Mouse (Mus musculus): ENCODE results near the gene Fstl4. TPM values are rescaled to one million over a fixed set of nuclear protein-coding genes. Genes with fewer than 3 reads are reported as not detected.

Fstl4 gene
- polyA plus RNA-seq, 1 experiment, result 0.18 TPM

- no peak for DNase-seq (ENCODE audit: low read depth in 1 of 2, low spot score in 2 of 2)
- Histone ChIP-seq H3K36me3 (ENCODE audit: control insufficient read depth, insufficient read depth, low read length) (no peaks in the 10 kb centered on the region), H3K27ac (ENCODE audit: insufficient read depth, low read length) (no peak overlapping the region), H3K4me1 (ENCODE audit: control insufficient read depth, insufficient read depth, insufficient read length) (no peaks in the 10 kb centered on the region), H3K4me3 (ENCODE audit: extremely low read depth, insufficient read depth, insufficient read length) (no peak overlapping the region), H3K27me3 (ENCODE audit: control insufficient read depth, insufficient read depth, low read length) (no peaks in the 10 kb centered on the region)
- TF ChIP-seq CTCF (IDR thresholded peaks at IDR 0.05; ENCODE audit: extremely low read depth, insufficient read depth, insufficient read length, insufficient replicate concordance), result no peak
- TF ChIP-seq POLR2A (IDR thresholded peaks at IDR 0.05; ENCODE audit: low read depth, low read length), result no peak
- WGBS, result 90% methylated on average over 4 of the region's 4 CpGs
Measured at GRCm38 (mm10) chr11:52889527-52889926, 125.1 kb downstream of the Fstl4 start.

- no peaks in the 10 kb centered on the region for H3K36me3 ChIP-seq (ENCODE audit: control insufficient read depth, insufficient read depth, low read length)
- no peak overlapping the region for H3K27ac ChIP-seq (ENCODE audit: insufficient read depth, low read length)
- no peaks in the 10 kb centered on the region for H3K4me1 ChIP-seq (ENCODE audit: control insufficient read depth, insufficient read depth, insufficient read length)
- no peak for DNase-seq (ENCODE audit: low read depth in 1 of 2, low spot score in 2 of 2)
- no peaks in the 10 kb centered on the region for H3K27me3 ChIP-seq (ENCODE audit: control insufficient read depth, insufficient read depth, low read length)
- no peak overlapping the region for H3K4me3 ChIP-seq (ENCODE audit: extremely low read depth, insufficient read depth, insufficient read length)
- WGBS, result 82% methylated on average over 7 of the region's 7 CpGs
- no peak for TF ChIP-seq POLR2A (IDR thresholded peaks at IDR 0.05; ENCODE audit: low read depth, low read length)
- TF ChIP-seq CTCF (IDR thresholded peaks at IDR 0.05; ENCODE audit: extremely low read depth, insufficient read depth, insufficient read length, insufficient replicate concordance), result no peak
Measured at GRCm38 (mm10) chr11:52890156-52890555, 125.7 kb downstream of the Fstl4 start.

DNA sequence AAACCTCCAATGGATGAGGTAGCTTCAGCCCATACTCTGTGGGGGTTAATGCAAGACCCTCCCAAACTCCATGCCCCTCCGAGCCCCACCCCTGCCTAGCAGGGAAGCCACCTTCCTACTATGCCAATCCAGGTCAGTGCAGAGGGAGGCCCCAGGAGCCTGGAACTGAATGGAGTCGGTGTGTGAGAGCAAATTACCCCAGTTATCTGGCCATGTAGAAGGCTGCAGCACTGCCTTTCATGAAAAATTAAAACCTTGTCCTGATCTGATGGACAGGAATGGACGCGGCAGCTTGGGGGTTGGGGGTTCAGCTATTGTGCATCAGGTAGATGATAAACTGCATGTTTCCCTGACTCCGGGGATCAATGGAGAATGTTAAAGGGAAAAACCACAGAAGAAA is 139.7 kb downstream of the Fstl4 start:
- no peaks in the 10 kb centered on the region for H3K27me3 ChIP-seq (ENCODE audit: control insufficient read depth, insufficient read depth, low read length)
- WGBS, result 91% methylated on average over 5 of the region's 5 CpGs
- TF ChIP-seq POLR2A (IDR thresholded peaks at IDR 0.05; ENCODE audit: low read depth, low read length) (no peak), CTCF (IDR thresholded peaks at IDR 0.05; ENCODE audit: extremely low read depth, insufficient read depth, insufficient read length, insufficient replicate concordance) (no peak)
- H3K4me1 ChIP-seq (ENCODE audit: control insufficient read depth, insufficient read depth, insufficient read length), result no peaks in the 10 kb centered on the region
- no peak overlapping the region for H3K27ac ChIP-seq (ENCODE audit: insufficient read depth, low read length)
- no peaks in the 10 kb centered on the region for H3K36me3 ChIP-seq (ENCODE audit: control insufficient read depth, insufficient read depth, low read length)
- DNase-seq (ENCODE audit: low read depth in 1 of 2, low spot score in 2 of 2), result no peak
- no peak overlapping the region for H3K4me3 ChIP-seq (ENCODE audit: extremely low read depth, insufficient read depth, insufficient read length)

- WGBS, result 61% methylated on average over 7 of the region's 7 CpGs
Measured at GRCm38 (mm10) chr11:52910788-52911187, 146.4 kb downstream of the Fstl4 start.

DNA sequence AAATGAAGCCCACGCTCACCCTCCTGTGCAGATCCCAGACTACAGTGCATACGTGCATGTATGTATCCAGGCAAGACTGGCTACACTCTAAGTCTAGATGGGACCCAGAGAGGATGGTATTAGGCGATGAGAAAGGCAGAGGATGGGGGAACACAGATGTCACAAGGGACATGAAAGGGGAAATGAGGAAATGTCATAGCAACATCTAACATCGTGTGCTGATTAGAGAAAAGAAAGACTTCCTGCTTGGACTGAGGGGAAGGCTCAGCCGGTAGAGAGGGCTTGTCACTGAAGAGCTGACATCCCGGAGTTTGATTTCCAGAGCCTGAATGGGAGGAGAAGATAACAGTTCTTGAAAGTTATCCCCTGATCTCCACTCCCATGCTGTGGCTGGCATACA is 150.0 kb downstream of the Fstl4 start:
- Histone ChIP-seq H3K36me3 (ENCODE audit: control insufficient read depth, insufficient read depth, low read length) (no peaks in the 10 kb centered on the region), H3K4me1 (ENCODE audit: control insufficient read depth, insufficient read depth, insufficient read length) (no peaks in the 10 kb centered on the region), H3K27ac (ENCODE audit: insufficient read depth, low read length) (no peak overlapping the region), H3K4me3 (ENCODE audit: extremely low read depth, insufficient read depth, insufficient read length) (no peak overlapping the region), H3K27me3 (ENCODE audit: control insufficient read depth, insufficient read depth, low read length) (no peaks in the 10 kb centered on the region)
- 28% methylated on average over 6 of the region's 6 CpGs for WGBS
- TF ChIP-seq CTCF (IDR thresholded peaks at IDR 0.05; ENCODE audit: extremely low read depth, insufficient read depth, insufficient read length, insufficient replicate concordance) (no peak), POLR2A (IDR thresholded peaks at IDR 0.05; ENCODE audit: low read depth, low read length) (no peak)
- DNase-seq (ENCODE audit: low read depth in 1 of 2, low spot score in 2 of 2), result no peak

More at GRCm38 (mm10) chr11:52910788-52911187, 146.4 kb downstream of the Fstl4 start:
- Histone ChIP-seq H3K36me3 (ENCODE audit: control insufficient read depth, insufficient read depth, low read length) (no peaks in the 10 kb centered on the region), H3K27me3 (ENCODE audit: control insufficient read depth, insufficient read depth, low read length) (no peaks in the 10 kb centered on the region), H3K4me3 (ENCODE audit: extremely low read depth, insufficient read depth, insufficient read length) (no peak overlapping the region), H3K27ac (ENCODE audit: insufficient read depth, low read length) (no peak overlapping the region), H3K4me1 (ENCODE audit: control insufficient read depth, insufficient read depth, insufficient read length) (no peaks in the 10 kb centered on the region)
- DNase-seq (ENCODE audit: low read depth in 1 of 2, low spot score in 2 of 2), result no peak
- TF ChIP-seq POLR2A (IDR thresholded peaks at IDR 0.05; ENCODE audit: low read depth, low read length), result no peak
- TF ChIP-seq CTCF (IDR thresholded peaks at IDR 0.05; ENCODE audit: extremely low read depth, insufficient read depth, insufficient read length, insufficient replicate concordance), result no peak

GRCm38 (mm10) chr11:52915648-52916047 is 151.2 kb downstream of the Fstl4 start:
- DNase-seq (ENCODE audit: low read depth in 1 of 2, low spot score in 2 of 2), result no peak
- no peaks in the 10 kb centered on the region for H3K27me3 ChIP-seq (ENCODE audit: control insufficient read depth, insufficient read depth, low read length)
- H3K27ac ChIP-seq (ENCODE audit: insufficient read depth, low read length), result no peak overlapping the region
- no peaks in the 10 kb centered on the region for H3K36me3 ChIP-seq (ENCODE audit: control insufficient read depth, insufficient read depth, low read length)
- 84% methylated on average over 2 of the region's 2 CpGs for WGBS
- no peak overlapping the region for H3K4me3 ChIP-seq (ENCODE audit: extremely low read depth, insufficient read depth, insufficient read length)
- no peaks in the 10 kb centered on the region for H3K4me1 ChIP-seq (ENCODE audit: control insufficient read depth, insufficient read depth, insufficient read length)
- TF ChIP-seq CTCF (IDR thresholded peaks at IDR 0.05; ENCODE audit: extremely low read depth, insufficient read depth, insufficient read length, insufficient replicate concordance) (no peak), POLR2A (IDR thresholded peaks at IDR 0.05; ENCODE audit: low read depth, low read length) (no peak)

DNA sequence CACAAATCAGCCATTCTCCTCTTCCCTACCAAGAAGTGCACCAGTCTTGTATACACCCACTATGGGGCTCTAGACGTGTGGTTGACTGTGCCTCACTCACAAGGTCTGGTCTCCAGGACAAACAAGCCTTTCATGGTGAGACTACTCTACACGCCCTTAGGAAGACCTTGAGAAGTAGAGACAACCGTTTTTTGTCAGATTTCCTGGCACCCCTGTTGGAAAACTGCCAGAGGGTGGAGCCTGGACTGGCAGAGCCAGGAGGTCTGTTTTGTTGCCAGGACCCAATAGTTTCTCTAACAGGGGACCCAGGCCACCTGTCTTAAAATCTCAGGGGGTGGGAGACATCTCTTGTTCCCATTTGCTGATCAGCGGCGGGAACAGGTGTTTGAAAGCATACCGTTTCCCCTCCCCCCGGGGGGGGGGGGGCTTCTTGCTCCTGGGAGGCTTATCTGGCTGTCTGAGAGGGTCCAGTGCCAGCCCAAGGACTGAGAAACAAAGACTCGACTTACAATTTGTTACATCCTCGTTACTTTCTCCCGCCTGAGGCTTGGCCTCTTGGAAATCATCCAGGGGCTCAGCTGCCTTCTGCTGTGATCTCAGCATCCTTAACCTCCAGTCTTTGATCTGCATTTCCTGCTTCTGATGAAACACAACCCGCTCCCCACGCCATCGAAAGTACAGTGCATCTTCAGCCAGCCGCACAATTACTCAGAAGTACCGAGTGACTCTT is 155.0 kb downstream of the Fstl4 start:
- no peaks in the 10 kb centered on the region for H3K27me3 ChIP-seq (ENCODE audit: control insufficient read depth, insufficient read depth, low read length)
- no peak overlapping the region for H3K27ac ChIP-seq (ENCODE audit: insufficient read depth, low read length)
- H3K36me3 ChIP-seq (ENCODE audit: control insufficient read depth, insufficient read depth, low read length), result no peaks in the 10 kb centered on the region
- no peak overlapping the region for H3K4me3 ChIP-seq (ENCODE audit: extremely low read depth, insufficient read depth, insufficient read length)
- DNase-seq (ENCODE audit: low read depth in 1 of 2, low spot score in 2 of 2), result no peak
- TF ChIP-seq POLR2A (IDR thresholded peaks at IDR 0.05; ENCODE audit: low read depth, low read length) (no peak), CTCF (IDR thresholded peaks at IDR 0.05; ENCODE audit: extremely low read depth, insufficient read depth, insufficient read length, insufficient replicate concordance) (no peak)
- 36% methylated on average over 15 of the region's 15 CpGs for WGBS
- no peaks in the 10 kb centered on the region for H3K4me1 ChIP-seq (ENCODE audit: control insufficient read depth, insufficient read depth, insufficient read length)

Data from spleen, adult 2 months (tissue).